Mouse (Mus musculus) kidney, adult 2 months (tissue): ENCODE results near the gene Cdyl2. TPM values are rescaled to one million over a fixed set of nuclear protein-coding genes. Genes with fewer than 3 reads are reported as not detected.

Source experiments
- DNase-seq: peaks from one replicate; pipeline ENCODE4 v3.0.0; 2021
- H3K27ac ChIP-seq: fragments of 200-500 bp; 2 replicates; pipeline ENCODE4 v1.5.1; 2012; ENCODE audit warnings: low read depth, low read length, control low read depth, inconsistent platforms; ENCODE audit not compliant: insufficient read depth
- H3K27me3 ChIP-seq: fragments of 200-500 bp; replicated peaks from 2 replicates; pipeline ENCODE4 v1.6.1; 2012; ENCODE audit warnings: mild to moderate bottlenecking, moderate library complexity, low read length, inconsistent platforms; ENCODE audit not compliant: control insufficient read depth, insufficient read depth
- H3K36me3 ChIP-seq: fragments of 200-500 bp; 2 replicates; pipeline ENCODE4 v1.6.1; 2012; ENCODE audit warnings: mild to moderate bottlenecking, moderate library complexity, low read length, inconsistent platforms; ENCODE audit not compliant: control insufficient read depth, insufficient read depth
- H3K4me1 ChIP-seq: fragments of 200-500 bp; 2 replicates; pipeline ENCODE4 v1.6.1; 2011; ENCODE audit warnings: low read length; ENCODE audit not compliant: control insufficient read depth, insufficient read depth
- H3K4me3 ChIP-seq: fragments of 200-500 bp; 2 replicates; pipeline ENCODE4 v1.5.1; 2011; ENCODE audit warnings: mild to moderate bottlenecking, low read depth, low read length, control low read depth; ENCODE audit not compliant: insufficient read depth
- CTCF ChIP-seq: fragments of 200-500 bp; conservative IDR thresholded peaks from 2 replicates; pipeline ENCODE4 v1.5.1; 2011; ENCODE audit warnings: low read depth, mild to moderate bottlenecking, control low read depth, low read length, moderate library complexity, mixed read lengths; ENCODE audit not compliant: insufficient read depth, insufficient read length
- POLR2A ChIP-seq: fragments of 200-500 bp; IDR thresholded peaks from one replicate; pipeline ENCODE4 v1.6.1; 2011; ENCODE audit warnings: low read depth, low read length, control low read depth
- WGBS: fragments of 180-500 bp; shearing (Covaris S2); methylation state at CpG from one replicate; pipeline ENCODE4 v1.1.7; 2018; 5-methylcytosine and 5-hydroxymethylcytosine counted together
- polyA plus RNA-seq: library from polyadenylated mRNA; depleted of rRNA; stranded (reverse); fragments of >200 nt; gene quantifications from 2 replicates; pipeline ENCODE4 v1.2.3, GENCODE M21; 2012

Cdyl2 gene
- polyA plus RNA-seq, 1 experiment = 2.4 TPM

DNA sequence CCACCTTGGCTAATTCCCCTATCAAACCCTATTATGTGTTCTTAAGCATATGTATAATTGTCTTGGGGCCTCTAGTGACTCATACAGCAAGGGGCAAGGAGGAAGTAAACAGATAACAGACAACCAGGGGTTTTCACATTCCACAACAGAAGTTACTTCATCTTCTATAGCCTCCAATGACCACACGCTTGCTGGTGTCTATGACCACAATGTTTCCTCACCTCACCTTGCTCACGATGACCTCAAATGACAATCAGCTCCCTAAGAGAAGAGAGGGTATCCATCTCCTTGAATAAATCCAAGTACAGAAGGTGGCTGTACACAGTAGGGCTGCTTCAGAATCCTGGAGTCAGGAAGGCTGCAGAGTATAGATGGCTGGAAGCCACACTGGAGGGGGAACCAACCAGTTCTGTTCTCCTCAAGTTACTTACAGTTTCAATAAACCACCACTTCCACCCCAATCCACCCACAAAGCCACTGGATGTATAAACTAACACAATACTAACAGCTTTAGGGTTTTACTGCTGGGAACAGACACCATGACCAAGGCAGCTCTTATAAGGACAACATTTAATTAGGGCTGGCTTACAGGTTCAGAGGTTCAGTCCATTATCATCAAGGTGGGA, 104.8 kb downstream of the Cdyl2 start:
- no peak overlapping the region for H3K27ac ChIP-seq
- DNase-seq = no peak
- no peak overlapping the region for H3K4me3 ChIP-seq
- no peaks in the 10 kb centered on the region for H3K36me3 ChIP-seq
- 81% methylated on average over 2 of the region's 2 CpGs for WGBS
- H3K4me1 ChIP-seq = no peaks in the 10 kb centered on the region; the same call in 1 of the 2 replicates
- TF ChIP-seq CTCF = no peak
- TF ChIP-seq POLR2A = no peak
- H3K27me3 ChIP-seq = no peaks in the 10 kb centered on the region

DNA sequence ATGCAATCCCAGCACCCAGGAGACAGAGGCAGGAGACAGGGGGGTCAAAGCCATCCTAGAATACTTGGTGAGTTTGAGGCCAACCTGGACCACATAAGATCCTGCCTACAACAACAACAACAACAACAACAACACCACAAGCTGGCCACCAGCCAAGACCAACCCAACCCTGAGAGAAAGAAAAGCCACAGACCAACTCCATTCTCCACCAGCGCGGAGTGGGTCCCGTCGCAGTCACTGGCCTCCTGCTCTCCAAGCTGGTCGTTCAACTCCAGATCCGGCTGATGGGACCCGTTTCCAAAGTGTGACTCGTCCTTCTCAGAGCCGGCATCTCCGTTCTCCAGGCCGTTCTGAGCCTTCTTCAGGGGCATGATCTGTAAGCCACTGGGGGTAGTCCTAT, 109.2 kb downstream of the Cdyl2 start:
- 96% methylated on average over 11 of the region's 11 CpGs for WGBS
- H3K4me1 ChIP-seq = no peaks in the 10 kb centered on the region; the same call in 1 of the 2 replicates
- no peaks in the 10 kb centered on the region for H3K36me3 ChIP-seq
- DNase-seq = no peak
- H3K27ac ChIP-seq = no peak overlapping the region
- H3K4me3 ChIP-seq = no peak overlapping the region
- no peak for TF ChIP-seq POLR2A
- TF ChIP-seq CTCF = no peak
- H3K27me3 ChIP-seq = no peaks in the 10 kb centered on the region

- H3K4me1 ChIP-seq = no peaks in the 10 kb centered on the region
- no peaks in the 10 kb centered on the region for H3K27me3 ChIP-seq
- H3K27ac ChIP-seq = no peak overlapping the region
- DNase-seq = no peak
- H3K36me3 ChIP-seq = no peaks in the 10 kb centered on the region
- no peak overlapping the region for H3K4me3 ChIP-seq
- no peak for TF ChIP-seq POLR2A
- TF ChIP-seq CTCF = no peak
- 89% methylated on average over 9 of the region's 9 CpGs for WGBS
Measured at GRCm38 (mm10) chr8:116622326-116622725, 110.5 kb downstream of the Cdyl2 start.

DNA sequence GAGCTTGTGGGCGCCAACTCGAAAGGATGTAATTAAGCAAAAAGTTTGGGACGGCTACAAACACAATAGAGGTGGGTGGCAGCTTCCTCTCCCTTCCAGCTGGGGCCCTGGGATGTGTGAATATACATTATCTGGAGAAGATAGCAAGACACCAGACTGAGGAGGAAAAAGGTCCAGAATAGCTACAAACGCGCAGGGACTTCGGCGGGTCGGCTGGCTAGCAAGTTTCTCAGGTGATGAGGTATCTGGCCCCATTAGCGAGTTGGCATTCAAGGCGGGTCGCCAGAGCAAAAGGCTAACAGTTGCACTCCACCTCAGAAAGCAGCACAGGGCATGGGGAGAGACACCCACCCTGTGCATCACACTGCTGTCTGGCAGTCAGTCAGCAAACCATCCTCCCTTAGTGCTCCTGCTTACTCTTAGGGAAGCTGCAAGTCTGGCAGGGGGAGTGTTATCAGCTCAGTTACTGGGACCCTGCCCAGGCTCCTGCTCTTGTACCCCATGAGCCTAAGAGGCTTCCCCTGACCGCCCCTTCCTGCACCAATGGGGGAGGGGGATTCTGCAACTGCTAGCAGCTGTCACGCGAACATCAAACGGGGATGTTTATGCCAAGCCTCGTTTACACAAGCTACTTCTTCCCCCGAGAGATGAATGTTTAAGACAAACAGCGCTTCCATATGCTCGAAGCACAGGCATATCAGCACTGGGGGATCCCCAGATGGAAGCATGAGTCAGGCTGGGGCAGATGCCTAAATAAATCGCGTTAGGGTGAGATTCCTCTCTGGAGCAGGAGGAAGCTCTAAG, 111.4 kb downstream of the Cdyl2 start:
- WGBS = 76% methylated on average over 21 of the region's 21 CpGs
- no peak overlapping the region for H3K27ac ChIP-seq
- no peak for DNase-seq
- no peak for TF ChIP-seq POLR2A
- no peak for TF ChIP-seq CTCF
- H3K36me3 ChIP-seq = no peaks in the 10 kb centered on the region
- no peaks in the 10 kb centered on the region for H3K4me1 ChIP-seq
- H3K4me3 ChIP-seq = no peak overlapping the region
- no peaks in the 10 kb centered on the region for H3K27me3 ChIP-seq

- H3K27me3 ChIP-seq = no peaks in the 10 kb centered on the region
- no peak overlapping the region for H3K27ac ChIP-seq
- no peaks in the 10 kb centered on the region for H3K4me1 ChIP-seq
- H3K4me3 ChIP-seq = no peak overlapping the region
- 80% methylated on average over 19 of the region's 19 CpGs for WGBS
- no peak for DNase-seq
- TF ChIP-seq POLR2A = no peak
- TF ChIP-seq CTCF = no peak
- H3K36me3 ChIP-seq = no peaks in the 10 kb centered on the region
Measured at GRCm38 (mm10) chr8:116619686-116620320, 113.0 kb downstream of the Cdyl2 start.

GRCm38 (mm10) chr8:116619221-116619620, 113.6 kb downstream of the Cdyl2 start:
- H3K36me3 ChIP-seq = no peaks in the 10 kb centered on the region
- H3K4me1 ChIP-seq = no peaks in the 10 kb centered on the region
- 95% methylated on average over 5 of the region's 5 CpGs for WGBS
- H3K4me3 ChIP-seq = no peak overlapping the region
- H3K27ac ChIP-seq = no peak overlapping the region
- no peak for DNase-seq
- H3K27me3 ChIP-seq = no peaks in the 10 kb centered on the region
- TF ChIP-seq CTCF (no peak), POLR2A (no peak)

DNA sequence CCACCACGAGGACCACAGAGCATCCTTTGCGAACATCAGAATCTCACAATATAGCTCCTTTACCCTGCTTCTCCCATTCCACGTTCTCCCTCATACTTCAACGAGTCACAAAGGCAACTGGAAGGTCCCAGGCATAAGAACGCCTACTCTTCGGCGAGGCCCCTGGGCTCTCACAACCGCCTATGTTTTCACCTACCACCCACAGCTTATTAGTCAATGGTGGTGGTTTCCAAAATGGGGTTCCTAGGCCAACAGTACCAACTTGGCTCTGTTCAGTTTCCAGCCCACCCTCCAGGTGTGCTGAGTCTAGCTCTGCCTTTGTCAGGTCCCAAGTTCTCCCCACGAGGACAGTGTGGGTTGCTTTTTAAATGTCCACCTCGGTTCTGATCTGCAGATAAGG, 114.0 kb downstream of the Cdyl2 start:
- no peak for DNase-seq
- Histone ChIP-seq H3K27ac (no peak overlapping the region), H3K4me1 (no peaks in the 10 kb centered on the region), H3K36me3 (no peaks in the 10 kb centered on the region), H3K4me3 (no peak overlapping the region), H3K27me3 (no peaks in the 10 kb centered on the region)
- WGBS = 88% methylated on average over 10 of the region's 10 CpGs
- no peak for TF ChIP-seq CTCF
- TF ChIP-seq POLR2A = no peak
